Mouse (Mus musculus) common myeloid progenitor, adult 5-6 weeks (primary cell): Measurements from ENCODE around the gene Rnf185. TPM values are rescaled to one million over a fixed set of nuclear protein-coding genes. Genes with fewer than 3 reads are reported as not detected.

ENCODE experiments used
- ATAC-seq: replicated peaks from 2 replicates; pipeline ENCODE4 v1.8.0; 2016; ENCODE audit warnings: low read depth, mild to moderate bottlenecking, moderate TSS enrichment, inconsistent platforms; ENCODE audit not compliant: poor library complexity, severe bottlenecking
- total RNA-seq: library from RNA; stranded (forward); fragments of 200-1000, 187-1606 nt; gene quantifications from 2 replicates; pipeline ENCODE4 v1.2.3, GENCODE M21; 2017

Rnf185 gene
- total RNA-seq = 6.4 and 8.4 TPM in 2 replicates

- ATAC-seq = peak; percentile 98
Observed at GRCm38 (mm10) chr11:3452167-3452639, at the start of gene Rnf185. TSS of gene Rnf185 (minus strand) at chr11:3452363.

GRCm38 (mm10) chr11:3497296-3497695, 45.1 kb upstream of the Rnf185 start:
- ATAC-seq = no peak

- no peak for ATAC-seq
Observed at GRCm38 (mm10) chr11:3496756-3497155, 44.6 kb upstream of the Rnf185 start.

GRCm38 (mm10) chr11:3495496-3495895, 43.3 kb upstream of the Rnf185 start:
- peak; percentile 47 for ATAC-seq

- no peak for ATAC-seq
Observed at GRCm38 (mm10) chr11:3494857-3495256, 42.7 kb upstream of the Rnf185 start.

- ATAC-seq = no peak
Observed at GRCm38 (mm10) chr11:3492748-3493147, 40.6 kb upstream of the Rnf185 start.

GRCm38 (mm10) chr11:3489036-3489435, 36.9 kb upstream of the Rnf185 start:
- peak; percentile 53 for ATAC-seq

GRCm38 (mm10) chr11:3487952-3488570, 35.9 kb upstream of the Rnf185 start, which contains the start of gene Pla2g3:
TSS of gene Pla2g3 (plus strand) at chr11:3488284.
- no peak for ATAC-seq

- ATAC-seq = 0 out of 2 replicates have a peak, but pooled peaks have one; percentile 24
Observed at GRCm38 (mm10) chr11:3486349-3486748, 34.2 kb upstream of the Rnf185 start.

- ATAC-seq = no peak
Observed at GRCm38 (mm10) chr11:3483980-3484642, 31.9 kb upstream of the Rnf185 start.

GRCm38 (mm10) chr11:3475489-3475888, 23.3 kb upstream of the Rnf185 start:
- ATAC-seq = no peak

- ATAC-seq = peak; percentile 55
Observed at GRCm38 (mm10) chr11:3474480-3475115, 22.4 kb upstream of the Rnf185 start.

- ATAC-seq = peak; percentile 95
Observed at GRCm38 (mm10) chr11:3472484-3472883, 20.3 kb upstream of the Rnf185 start.

- no peak for ATAC-seq
Observed at GRCm38 (mm10) chr11:3471448-3471850, 19.3 kb upstream of the Rnf185 start.

- ATAC-seq = no peak
Observed at GRCm38 (mm10) chr11:3462846-3463245, 10.7 kb upstream of the Rnf185 start.

GRCm38 (mm10) chr11:3459105-3459468, 6.9 kb upstream of the Rnf185 start:
- ATAC-seq = no peak

- no peak for ATAC-seq
Observed at GRCm38 (mm10) chr11:3458428-3459104, 6.4 kb upstream of the Rnf185 start.

- peak; percentile 51 for ATAC-seq
Observed at GRCm38 (mm10) chr11:3456354-3456753, 4.2 kb upstream of the Rnf185 start.

- no peak for ATAC-seq
Observed at GRCm38 (mm10) chr11:3454506-3454905, 2.3 kb upstream of the Rnf185 start.

- no peak for ATAC-seq
Observed at GRCm38 (mm10) chr11:3453467-3453866, 1.3 kb upstream of the Rnf185 start.

GRCm38 (mm10) chr11:3452769-3453168, 606 bp upstream of the Rnf185 start:
- no peak for ATAC-seq
